Mouse (Mus musculus) thymus, adult 2 months (tissue): ENCODE results near the gene Slc25a54. TPM values are rescaled to one million over a fixed set of nuclear protein-coding genes. Genes with fewer than 3 reads are reported as not detected.

ENCODE experiments used
- DNase-seq: peaks from one replicate; pipeline ENCODE4 v3.0.0; 2021
- H3K27ac ChIP-seq: fragments of 200-500 bp; 2 replicates; pipeline ENCODE4 v1.5.1; 2012; ENCODE audit warnings: low read length, control low read depth; ENCODE audit not compliant: control insufficient read depth, insufficient read depth
- H3K27me3 ChIP-seq: fragments of 200-500 bp; 2 replicates; pipeline ENCODE4 v1.6.1; 2012; ENCODE audit warnings: mild to moderate bottlenecking, low read length, moderate library complexity, mixed read lengths; ENCODE audit not compliant: control insufficient read depth, insufficient read depth
- H3K36me3 ChIP-seq: fragments of 200-500 bp; 2 replicates; pipeline ENCODE4 v1.6.1; 2012; ENCODE audit warnings: mild to moderate bottlenecking, low read length, moderate library complexity; ENCODE audit not compliant: control insufficient read depth, insufficient read depth
- H3K4me1 ChIP-seq: fragments of 200-500 bp; replicated peaks from 2 replicates; pipeline ENCODE4 v1.6.1; 2012; ENCODE audit warnings: low read length; ENCODE audit not compliant: control insufficient read depth, insufficient read depth
- H3K4me3 ChIP-seq: fragments of 200-500 bp; 2 replicates; pipeline ENCODE4 v1.5.1; 2012; ENCODE audit warnings: mild to moderate bottlenecking, low read length, control low read depth, moderate library complexity; ENCODE audit not compliant: control insufficient read depth, insufficient read depth
- CTCF ChIP-seq: fragments of 200-500 bp; IDR thresholded peaks from 2 replicates; pipeline ENCODE4 v1.5.1; 2012; ENCODE audit warnings: mild to moderate bottlenecking, control low read depth, low read length, moderate library complexity, borderline replicate concordance; ENCODE audit not compliant: control insufficient read depth, poor library complexity, insufficient read depth; ENCODE audit errors: extremely low read depth
- POLR2A ChIP-seq: fragments of 200-500 bp; IDR thresholded peaks from 2 replicates; pipeline ENCODE4 v1.6.1; 2012; ENCODE audit warnings: mild to moderate bottlenecking, low read length, control low read depth, moderate library complexity; ENCODE audit not compliant: control insufficient read depth, poor library complexity, insufficient read depth; ENCODE audit errors: extremely low read depth
- WGBS: fragments of 180-500 bp; shearing (Covaris S2); methylation state at CpG from one replicate; pipeline ENCODE4 v1.1.7; 2018; 5-methylcytosine and 5-hydroxymethylcytosine counted together
- polyA plus RNA-seq: library from polyadenylated mRNA; depleted of rRNA; stranded (reverse); fragments of >200 nt; gene quantifications from 2 replicates; pipeline ENCODE4 v1.2.3, GENCODE M21; 2012

The Slc25a54 gene
- polyA plus RNA-seq, 1 experiment = not detected

DNA sequence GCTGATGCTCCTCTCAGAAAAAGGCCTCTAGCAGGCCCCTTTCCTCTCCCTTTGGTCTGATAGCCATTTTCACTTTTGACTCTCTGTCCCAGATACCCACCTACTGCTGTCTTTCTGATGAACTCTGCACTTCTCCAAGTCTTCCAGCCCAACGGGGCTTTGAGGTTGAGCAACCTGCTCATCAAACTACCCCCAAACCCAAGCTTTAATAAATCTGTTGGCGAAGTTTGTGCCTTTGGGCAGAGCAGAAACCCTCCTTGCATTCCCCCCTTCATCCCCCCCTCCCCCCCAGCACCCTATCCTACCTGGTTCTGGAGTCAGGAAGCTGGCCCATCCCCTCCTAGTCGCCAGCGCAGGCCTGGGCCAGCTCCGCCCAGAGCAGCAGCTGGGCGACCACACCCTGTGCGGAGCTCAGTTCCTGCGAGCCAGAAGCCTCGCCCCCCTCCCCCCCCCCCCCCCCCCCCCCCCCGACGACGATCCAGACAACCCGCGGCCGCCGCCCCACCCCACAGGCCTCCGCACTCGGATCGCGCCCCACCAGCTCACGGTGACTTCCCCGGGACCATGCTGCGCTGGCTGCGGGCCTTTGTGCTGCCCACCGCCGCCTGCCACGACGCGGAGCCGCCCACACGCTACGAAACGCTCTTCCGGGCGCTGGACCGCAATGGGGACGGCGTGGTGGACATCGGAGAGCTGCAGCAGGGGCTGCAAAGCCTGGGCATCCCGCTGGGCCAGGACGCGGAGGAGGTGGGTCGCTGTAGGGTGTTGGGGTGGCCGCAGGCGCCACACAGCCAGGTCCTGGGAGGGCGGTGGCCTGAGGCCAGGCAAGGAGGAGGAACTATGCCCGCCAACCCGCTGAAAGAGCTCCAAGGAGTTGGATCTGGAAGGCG, 42.6 kb downstream of the Slc25a54 start, which contains the start of gene Slc25a24:
Slc25a24 (plus strand) TSS at position 509 of the 890 bp plus-strand sequence.
- Histone ChIP-seq H3K4me3 (peak within 1 kb of the TSS; percentile 68), H3K27me3 (no peaks in the 10 kb centered on the region), H3K4me1 (peaks cover 8% of the 10 kb centered on the region), H3K36me3 (no peaks in the 10 kb centered on the region), H3K27ac (no peak within 1 kb of the TSS)
- peak; percentile 40 for DNase-seq
- WGBS = 2% methylated on average over 43 of the region's 49 CpGs
- TF ChIP-seq CTCF (0 out of 2 replicates have a peak, but pooled peaks have one; percentile 48), POLR2A (no peak)

DNA sequence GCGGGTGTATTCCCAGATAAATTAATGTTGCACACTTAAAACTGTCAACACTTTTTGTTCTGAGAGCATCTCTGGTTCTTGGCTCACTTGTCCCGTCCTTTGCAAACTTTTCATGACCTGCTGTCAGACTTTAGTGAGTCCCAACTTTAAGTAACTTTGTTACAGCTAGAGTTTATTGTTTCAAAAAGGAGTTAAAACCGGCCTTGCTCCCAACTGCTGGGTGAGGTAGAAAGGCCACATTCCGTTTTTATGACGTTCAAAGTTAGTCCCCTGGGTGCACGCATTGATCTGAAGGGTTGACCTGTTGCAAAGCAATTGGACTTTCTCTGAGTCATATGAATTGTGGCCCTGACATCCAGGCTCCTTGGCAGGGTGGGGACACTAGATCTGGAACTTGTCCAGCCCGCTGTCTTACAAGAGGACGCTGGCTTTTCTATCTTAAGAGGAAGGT, 43.3 kb downstream of the Slc25a54 start:
- H3K27me3 ChIP-seq = no peaks in the 10 kb centered on the region
- no peak overlapping the region for H3K27ac ChIP-seq
- no peak for DNase-seq
- H3K36me3 ChIP-seq = no peaks in the 10 kb centered on the region
- TF ChIP-seq POLR2A (no peak), CTCF (no peak)
- peaks cover 8% of the 10 kb centered on the region for H3K4me1 ChIP-seq
- 37% methylated on average over 8 of the region's 8 CpGs for WGBS
- peak overlapping the region; percentile 68 for H3K4me3 ChIP-seq

GRCm38 (mm10) chr3:109124091-109124490, 43.8 kb downstream of the Slc25a54 start:
- no peak overlapping the region for H3K4me3 ChIP-seq
- H3K4me1 ChIP-seq = peaks cover 8% of the 10 kb centered on the region
- no peak overlapping the region for H3K27ac ChIP-seq
- DNase-seq = no peak
- no peaks in the 10 kb centered on the region for H3K36me3 ChIP-seq
- H3K27me3 ChIP-seq = no peaks in the 10 kb centered on the region
- WGBS = 18% methylated on average over 4 of the region's 4 CpGs
- TF ChIP-seq POLR2A (no peak), CTCF (no peak)

- 93% methylated on average over 6 of the region's 6 CpGs for WGBS
- Histone ChIP-seq H3K27ac (no peak overlapping the region), H3K36me3 (no peaks in the 10 kb centered on the region), H3K27me3 (no peaks in the 10 kb centered on the region), H3K4me3 (no peak overlapping the region), H3K4me1 (peaks cover 8% of the 10 kb centered on the region)
- no peak for DNase-seq
- no peak for TF ChIP-seq POLR2A
Measured at GRCm38 (mm10) chr3:109125531-109125930, 45.3 kb downstream of the Slc25a54 start.

GRCm38 (mm10) chr3:109129768-109130167, 49.5 kb downstream of the Slc25a54 start:
- H3K4me1 ChIP-seq = no peaks in the 10 kb centered on the region
- H3K4me3 ChIP-seq = no peak overlapping the region
- TF ChIP-seq POLR2A = no peak
- no peak for DNase-seq
- H3K27me3 ChIP-seq = no peaks in the 10 kb centered on the region
- no peak overlapping the region for H3K27ac ChIP-seq
- H3K36me3 ChIP-seq = no peaks in the 10 kb centered on the region
- WGBS = 57% methylated on average over 5 of the region's 5 CpGs

DNA sequence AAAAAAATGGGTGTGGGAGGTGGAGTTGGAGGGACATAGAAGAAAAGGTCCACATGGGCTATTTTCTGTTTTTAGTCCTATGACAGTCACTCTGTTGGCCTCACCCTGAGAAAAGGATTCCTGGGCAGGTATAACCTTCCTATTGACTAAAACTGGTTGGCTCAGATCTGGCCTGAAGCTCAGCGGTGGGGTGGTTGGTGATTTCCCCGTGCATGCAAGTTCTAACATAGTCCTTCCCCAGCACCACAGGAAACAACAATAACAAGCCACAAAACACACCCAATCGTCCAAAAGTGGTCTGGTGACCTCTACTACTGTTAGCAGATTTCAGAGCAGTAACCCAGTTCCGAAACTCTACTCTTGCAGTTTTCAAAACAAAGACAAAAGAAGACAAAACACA, 52.7 kb downstream of the Slc25a54 start:
- no peak overlapping the region for H3K4me3 ChIP-seq
- TF ChIP-seq CTCF (no peak), POLR2A (no peak)
- no peak for DNase-seq
- H3K27me3 ChIP-seq = no peaks in the 10 kb centered on the region
- H3K36me3 ChIP-seq = no peaks in the 10 kb centered on the region
- H3K4me1 ChIP-seq = no peaks in the 10 kb centered on the region
- WGBS = 67% methylated on average over 4 of the region's 4 CpGs
- H3K27ac ChIP-seq = no peak overlapping the region
